Mouse (Mus musculus): ENCODE measurements around the gene Bcr. TPM values are rescaled to one million over a fixed set of nuclear protein-coding genes. Genes with fewer than 3 reads are reported as not detected.

The Bcr gene
- polyA plus RNA-seq, 1 experiment = 20.8 TPM

GRCm38 (mm10) chr10:75098446-75099183, 38.2 kb downstream of the Bcr start:
- H3K27me3 ChIP-seq (ENCODE audit: control insufficient read depth, insufficient read depth, low read length) = no peaks in the 10 kb centered on the region
- H3K4me3 ChIP-seq (ENCODE audit: control insufficient read depth, insufficient read depth, low read length) = no peak overlapping the region
- H3K27ac ChIP-seq (ENCODE audit: control insufficient read depth, insufficient read depth, low read length) = no peak overlapping the region
- no peak for DNase-seq
- TF ChIP-seq POLR2A (IDR thresholded peaks at IDR 0.05; ENCODE audit: control insufficient read depth, extremely low read depth, insufficient read depth, low read length, poor library complexity) = no peak
- no peak for TF ChIP-seq CTCF (IDR thresholded peaks at IDR 0.05; ENCODE audit: borderline replicate concordance, control insufficient read depth, extremely low read depth, insufficient read depth, low read length, poor library complexity)
- WGBS = 80% methylated on average over 10 of the region's 10 CpGs
- peaks cover 10% of the 10 kb centered on the region for H3K4me1 ChIP-seq (replicated peaks; ENCODE audit: control insufficient read depth, insufficient read depth, low read length)
- H3K36me3 ChIP-seq (ENCODE audit: control insufficient read depth, insufficient read depth, low read length) = no peaks in the 10 kb centered on the region

DNA sequence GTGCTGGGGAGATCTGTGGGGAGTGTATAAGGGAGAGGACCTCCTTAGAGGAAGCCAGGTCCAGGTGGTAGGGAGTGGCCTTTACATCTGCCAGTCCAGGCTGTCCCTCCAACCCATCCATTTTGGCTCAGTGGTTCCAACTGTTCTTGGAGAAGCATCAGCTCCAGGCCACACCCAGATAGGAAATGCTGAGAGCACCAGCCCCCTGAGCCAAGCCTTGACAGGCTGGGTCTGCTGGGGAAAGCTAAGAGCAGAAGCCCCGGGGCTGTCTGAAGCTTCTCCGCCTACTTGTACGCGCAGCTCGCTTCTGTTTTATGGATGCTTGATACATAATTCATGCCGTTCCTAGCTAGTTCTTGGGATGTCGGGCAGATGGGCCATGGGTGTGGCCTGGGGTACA, 39.9 kb downstream of the Bcr start:
- WGBS = 91% methylated on average over 7 of the region's 7 CpGs
- Histone ChIP-seq H3K27me3 (ENCODE audit: control insufficient read depth, insufficient read depth, low read length) (no peaks in the 10 kb centered on the region), H3K4me3 (ENCODE audit: control insufficient read depth, insufficient read depth, low read length) (no peak overlapping the region), H3K27ac (ENCODE audit: control insufficient read depth, insufficient read depth, low read length) (no peak overlapping the region), H3K4me1 (replicated peaks; ENCODE audit: control insufficient read depth, insufficient read depth, low read length) (peaks cover 22% of the 10 kb centered on the region), H3K36me3 (ENCODE audit: control insufficient read depth, insufficient read depth, low read length) (no peaks in the 10 kb centered on the region)
- TF ChIP-seq CTCF (IDR thresholded peaks at IDR 0.05; ENCODE audit: borderline replicate concordance, control insufficient read depth, extremely low read depth, insufficient read depth, low read length, poor library complexity) = no peak
- no peak for TF ChIP-seq POLR2A (IDR thresholded peaks at IDR 0.05; ENCODE audit: control insufficient read depth, extremely low read depth, insufficient read depth, low read length, poor library complexity)
- no peak for DNase-seq

GRCm38 (mm10) chr10:75103502-75103901, 43.1 kb downstream of the Bcr start:
- TF ChIP-seq POLR2A (IDR thresholded peaks at IDR 0.05; ENCODE audit: control insufficient read depth, extremely low read depth, insufficient read depth, low read length, poor library complexity) (no peak), CTCF (IDR thresholded peaks at IDR 0.05; ENCODE audit: borderline replicate concordance, control insufficient read depth, extremely low read depth, insufficient read depth, low read length, poor library complexity) (no peak)
- Histone ChIP-seq H3K4me3 (ENCODE audit: control insufficient read depth, insufficient read depth, low read length) (no peak overlapping the region), H3K4me1 (replicated peaks; ENCODE audit: control insufficient read depth, insufficient read depth, low read length) (peaks cover 29% of the 10 kb centered on the region), H3K27me3 (ENCODE audit: control insufficient read depth, insufficient read depth, low read length) (no peaks in the 10 kb centered on the region), H3K36me3 (ENCODE audit: control insufficient read depth, insufficient read depth, low read length) (no peaks in the 10 kb centered on the region), H3K27ac (ENCODE audit: control insufficient read depth, insufficient read depth, low read length) (no peak overlapping the region)
- WGBS = 72% methylated on average over 2 of the region's 2 CpGs
- DNase-seq = no peak

DNA sequence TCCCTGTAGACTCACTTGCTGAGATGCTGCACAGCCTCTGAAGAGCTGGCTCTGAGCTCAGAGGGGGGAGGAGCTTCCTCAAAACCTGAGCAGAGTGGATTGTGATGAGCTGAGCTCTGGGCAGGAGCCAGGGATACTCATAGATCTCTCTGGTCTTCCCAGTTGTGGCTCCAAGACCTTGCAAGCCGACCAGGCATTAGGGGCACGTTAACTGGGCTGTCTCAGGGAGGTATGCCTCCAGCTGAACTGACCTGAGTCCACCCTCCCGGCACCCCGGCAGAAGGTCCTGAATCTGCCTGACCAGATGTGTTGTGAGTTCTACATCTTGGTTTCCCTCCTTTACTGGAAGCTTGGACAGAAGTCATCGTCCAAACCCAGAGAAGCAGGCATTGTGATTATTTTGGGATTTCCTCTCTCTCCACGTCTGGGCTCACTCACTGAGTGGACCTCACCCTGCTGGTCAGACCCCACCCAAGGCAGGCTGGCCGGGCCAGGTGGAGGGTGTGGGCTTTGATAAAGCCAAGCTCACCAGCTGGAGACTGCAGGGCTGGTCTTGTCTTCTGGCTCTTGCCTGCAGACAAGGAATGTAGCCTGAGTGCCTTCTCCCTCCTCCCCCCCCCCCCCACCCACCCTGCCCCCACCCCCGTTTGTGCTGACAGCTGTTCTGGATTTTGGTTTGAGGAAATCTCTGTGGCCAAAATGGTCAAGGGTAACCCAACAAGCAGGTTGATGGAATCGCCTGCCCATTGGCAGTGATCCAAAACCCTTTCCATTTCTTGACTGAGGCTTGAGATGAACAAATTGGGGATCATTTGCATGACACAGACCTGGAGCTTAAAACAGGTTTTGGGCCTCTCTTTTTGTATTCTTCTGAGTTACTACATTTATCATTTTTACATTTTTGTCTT, 44.1 kb downstream of the Bcr start:
- DNase-seq = no peak
- Histone ChIP-seq H3K4me1 (replicated peaks; ENCODE audit: control insufficient read depth, insufficient read depth, low read length) (peaks cover 29% of the 10 kb centered on the region), H3K36me3 (ENCODE audit: control insufficient read depth, insufficient read depth, low read length) (no peaks in the 10 kb centered on the region), H3K27ac (ENCODE audit: control insufficient read depth, insufficient read depth, low read length) (no peak overlapping the region), H3K27me3 (ENCODE audit: control insufficient read depth, insufficient read depth, low read length) (no peaks in the 10 kb centered on the region), H3K4me3 (ENCODE audit: control insufficient read depth, insufficient read depth, low read length) (no peak overlapping the region)
- TF ChIP-seq CTCF (IDR thresholded peaks at IDR 0.05; ENCODE audit: borderline replicate concordance, control insufficient read depth, extremely low read depth, insufficient read depth, low read length, poor library complexity) (no peak), POLR2A (IDR thresholded peaks at IDR 0.05; ENCODE audit: control insufficient read depth, extremely low read depth, insufficient read depth, low read length, poor library complexity) (no peak)
- WGBS = 62% methylated on average over 9 of the region's 9 CpGs

- Histone ChIP-seq H3K36me3 (ENCODE audit: control insufficient read depth, insufficient read depth, low read length) (no peaks in the 10 kb centered on the region), H3K4me1 (replicated peaks; ENCODE audit: control insufficient read depth, insufficient read depth, low read length) (peaks cover 31% of the 10 kb centered on the region), H3K27me3 (ENCODE audit: control insufficient read depth, insufficient read depth, low read length) (no peaks in the 10 kb centered on the region), H3K27ac (ENCODE audit: control insufficient read depth, insufficient read depth, low read length) (no peak overlapping the region), H3K4me3 (ENCODE audit: control insufficient read depth, insufficient read depth, low read length) (no peak overlapping the region)
- peak; percentile 66 for DNase-seq
- TF ChIP-seq POLR2A (IDR thresholded peaks at IDR 0.05; ENCODE audit: control insufficient read depth, extremely low read depth, insufficient read depth, low read length, poor library complexity) = no peak
- no peak for TF ChIP-seq CTCF (IDR thresholded peaks at IDR 0.05; ENCODE audit: borderline replicate concordance, control insufficient read depth, extremely low read depth, insufficient read depth, low read length, poor library complexity)
- WGBS = 9% methylated on average over 4 of the region's 4 CpGs
Observed at GRCm38 (mm10) chr10:75105099-75105461, 44.7 kb downstream of the Bcr start.

- no peak for TF ChIP-seq CTCF (IDR thresholded peaks at IDR 0.05; ENCODE audit: borderline replicate concordance, control insufficient read depth, extremely low read depth, insufficient read depth, low read length, poor library complexity)
- TF ChIP-seq POLR2A (IDR thresholded peaks at IDR 0.05; ENCODE audit: control insufficient read depth, extremely low read depth, insufficient read depth, low read length, poor library complexity) = no peak
- WGBS = 15% methylated on average over 5 of the region's 5 CpGs
Observed at GRCm38 (mm10) chr10:75105687-75106086, 45.3 kb downstream of the Bcr start.

More at GRCm38 (mm10) chr10:75105687-75106086, 45.3 kb downstream of the Bcr start:
- peaks cover 31% of the 10 kb centered on the region for H3K4me1 ChIP-seq (replicated peaks; ENCODE audit: control insufficient read depth, insufficient read depth, low read length)
- H3K36me3 ChIP-seq (ENCODE audit: control insufficient read depth, insufficient read depth, low read length) = no peaks in the 10 kb centered on the region
- H3K27me3 ChIP-seq (ENCODE audit: control insufficient read depth, insufficient read depth, low read length) = no peaks in the 10 kb centered on the region
- no peak overlapping the region for H3K4me3 ChIP-seq (ENCODE audit: control insufficient read depth, insufficient read depth, low read length)
- no peak overlapping the region for H3K27ac ChIP-seq (ENCODE audit: control insufficient read depth, insufficient read depth, low read length)
- no peak for DNase-seq
